Mouse (Mus musculus) midbrain, embryonic 12.5 days (tissue): Measurements from ENCODE around the gene Gm12216. TPM values are rescaled to one million over a fixed set of nuclear protein-coding genes. Genes with fewer than 3 reads are reported as not detected.

Experiments
- ATAC-seq: fragments of 200-750 bp; cut with Nextera tagmentation; 2 replicates; pipeline ENCODE4 v1.8.0; 2017; ENCODE audit warnings: low read depth, moderate TSS enrichment, moderate library complexity; ENCODE audit not compliant: low FRiP score
- H3K27ac ChIP-seq: fragments of 300-500 bp; sonication (generic); replicated peaks from 2 replicates; pipeline ENCODE4 v1.5.1; 2016; ENCODE audit warnings: mild to moderate bottlenecking
- H3K27me3 ChIP-seq: fragments of 300-500 bp; sonication (generic); 2 replicates; pipeline ENCODE4 v1.6.1; 2016; ENCODE audit warnings: mild to moderate bottlenecking
- H3K36me3 ChIP-seq: fragments of 300-500 bp; sonication (generic); 2 replicates; pipeline ENCODE4 v1.6.1; 2016
- H3K4me1 ChIP-seq: fragments of 300-500 bp; sonication (generic); 2 replicates; pipeline ENCODE4 v1.6.1; 2016
- H3K4me2 ChIP-seq: fragments of 300-500 bp; sonication (generic); replicated peaks from 2 replicates; pipeline ENCODE4 v1.6.1; 2016; ENCODE audit warnings: mild to moderate bottlenecking, moderate library complexity
- H3K4me3 ChIP-seq: fragments of 300-500 bp; sonication (generic); 2 replicates; pipeline ENCODE4 v1.5.1; 2016; ENCODE audit warnings: mild to moderate bottlenecking
- H3K9ac ChIP-seq: fragments of 300-500 bp; sonication (generic); replicated peaks from 2 replicates; pipeline ENCODE4 v1.6.1; 2016; ENCODE audit warnings: mild to moderate bottlenecking, moderate library complexity
- H3K9me3 ChIP-seq: fragments of 300-500 bp; sonication (generic); 2 replicates; pipeline ENCODE4 v1.6.1; 2016; ENCODE audit warnings: mild to moderate bottlenecking
- WGBS: fragments of 180-500 bp; shearing (Covaris S2); methylation state at CpG from one replicate; pipeline ENCODE4 v1.1.7; 2016; 5-methylcytosine and 5-hydroxymethylcytosine counted together
- polyA plus RNA-seq: library from polyadenylated mRNA; unstranded; fragments of >200 nt; fragmentation: Nextera tagmentation; extraction: Ambion mirVana; gene quantifications from 2 replicates; pipeline ENCODE4 v1.2.1, GENCODE M21; 2016

Gene Gm12216
- polyA plus RNA-seq, 1 experiment from 2014 or later, result 0.82 TPM

- 73% methylated on average over 3 of the region's 3 CpGs for WGBS
- ATAC-seq, result no peak
- Histone ChIP-seq H3K9me3 (no peaks in the 10 kb centered on the region), H3K27ac (no peak overlapping the region), H3K4me2 (no peak overlapping the region), H3K4me1 (no peaks in the 10 kb centered on the region), H3K27me3 (no peaks in the 10 kb centered on the region), H3K9ac (no peak overlapping the region), H3K4me3 (no peak overlapping the region), H3K36me3 (no peaks in the 10 kb centered on the region)
Observed at GRCm38 (mm10) chr11:53814810-53815209, 44.2 kb downstream of the Gm12216 start.

- Histone ChIP-seq H3K4me1 (no peaks in the 10 kb centered on the region), H3K9me3 (no peaks in the 10 kb centered on the region), H3K9ac (no peak overlapping the region), H3K4me3 (no peak overlapping the region), H3K4me2 (no peak overlapping the region), H3K36me3 (no peaks in the 10 kb centered on the region), H3K27me3 (no peaks in the 10 kb centered on the region), H3K27ac (no peak overlapping the region)
- ATAC-seq, result no peak
- 89% methylated on average over 16 of the region's 16 CpGs for WGBS
Observed at GRCm38 (mm10) chr11:53813001-53813868, 45.8 kb downstream of the Gm12216 start.

DNA sequence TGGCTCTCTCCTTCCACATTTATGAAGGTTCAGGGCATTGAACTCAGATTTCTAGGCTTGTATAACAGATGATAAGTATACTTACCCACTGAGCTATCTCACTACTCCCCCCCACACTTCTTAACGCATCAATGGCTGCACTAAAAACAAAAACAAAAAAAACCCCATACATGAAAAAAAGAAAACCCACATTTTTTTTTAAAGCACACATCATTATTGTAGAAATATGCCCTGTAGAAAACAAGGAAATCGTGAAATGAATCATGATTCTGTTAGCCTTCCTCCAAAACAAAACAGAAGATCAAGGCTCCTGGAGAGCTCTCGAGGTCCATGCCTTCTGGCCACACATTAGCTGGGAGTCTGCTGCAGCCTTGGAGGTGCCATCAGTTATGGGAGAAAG is 47.7 kb downstream of the Gm12216 start:
- H3K9me3 ChIP-seq, result no peaks in the 10 kb centered on the region
- H3K4me1 ChIP-seq, result no peaks in the 10 kb centered on the region
- H3K4me2 ChIP-seq, result no peak overlapping the region
- H3K4me3 ChIP-seq, result no peak overlapping the region
- 83% methylated on average over 3 of the region's 3 CpGs for WGBS
- H3K27me3 ChIP-seq, result no peaks in the 10 kb centered on the region
- no peak overlapping the region for H3K9ac ChIP-seq
- H3K36me3 ChIP-seq, result no peaks in the 10 kb centered on the region
- H3K27ac ChIP-seq, result no peak overlapping the region
- ATAC-seq, result no peak

- Histone ChIP-seq H3K36me3 (no peaks in the 10 kb centered on the region), H3K9ac (no peak overlapping the region), H3K9me3 (no peaks in the 10 kb centered on the region), H3K27me3 (no peaks in the 10 kb centered on the region), H3K4me1 (no peaks in the 10 kb centered on the region), H3K27ac (no peak overlapping the region), H3K4me2 (no peak overlapping the region), H3K4me3 (no peak overlapping the region)
- WGBS, result 74% methylated on average over 2 of the region's 2 CpGs
- no peak for ATAC-seq
Observed at GRCm38 (mm10) chr11:53810749-53811148, 48.3 kb downstream of the Gm12216 start.

DNA sequence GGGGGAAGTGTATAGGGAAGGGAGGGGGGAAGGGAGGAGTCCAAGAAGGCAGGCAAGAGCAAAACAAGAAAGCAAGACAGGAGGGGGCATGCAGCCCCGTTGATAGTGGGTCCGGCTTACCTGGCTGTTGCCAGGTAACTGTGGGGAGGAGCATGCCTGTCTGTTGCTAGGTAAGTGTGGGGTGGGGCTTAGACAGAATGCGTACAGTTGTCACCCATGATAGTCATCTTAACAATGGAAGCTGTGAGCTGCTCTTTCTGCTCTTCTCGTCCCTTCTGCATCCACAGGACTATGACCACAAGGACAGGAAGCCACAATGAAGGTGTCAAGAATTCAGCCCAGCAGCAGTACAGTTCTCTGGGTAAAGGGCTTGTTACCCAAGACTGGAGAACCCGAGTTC is 48.9 kb downstream of the Gm12216 start:
- 58% methylated on average over 5 of the region's 5 CpGs for WGBS
- H3K4me1 ChIP-seq, result no peaks in the 10 kb centered on the region
- no peaks in the 10 kb centered on the region for H3K36me3 ChIP-seq
- H3K27me3 ChIP-seq, result no peaks in the 10 kb centered on the region
- no peak overlapping the region for H3K9ac ChIP-seq
- no peak overlapping the region for H3K4me2 ChIP-seq
- no peak for ATAC-seq
- H3K27ac ChIP-seq, result no peak overlapping the region
- H3K4me3 ChIP-seq, result no peak overlapping the region
- no peaks in the 10 kb centered on the region for H3K9me3 ChIP-seq

DNA sequence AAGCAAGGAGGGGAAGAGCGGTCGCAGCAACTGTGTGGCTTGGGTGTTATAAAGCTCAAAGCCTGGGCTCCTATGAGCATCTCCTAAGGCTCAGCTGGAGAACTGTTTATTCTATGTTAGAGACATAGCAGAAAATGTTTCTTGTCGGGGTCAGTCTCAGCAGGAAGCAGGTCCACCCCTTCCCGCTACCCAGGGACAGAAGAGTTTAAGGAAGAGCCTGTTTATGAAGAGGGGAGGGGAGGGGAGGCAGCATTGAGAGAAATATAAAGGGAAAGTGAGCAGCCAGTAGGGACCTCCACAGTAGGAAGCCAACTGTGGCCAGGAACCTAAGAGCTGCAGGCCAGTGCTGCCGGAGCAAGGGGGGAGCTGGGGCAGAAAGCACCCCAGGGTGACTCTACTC is 49.7 kb downstream of the Gm12216 start:
- no peaks in the 10 kb centered on the region for H3K9me3 ChIP-seq
- no peak overlapping the region for H3K27ac ChIP-seq
- no peak overlapping the region for H3K4me3 ChIP-seq
- H3K9ac ChIP-seq, result no peak overlapping the region
- no peak for ATAC-seq
- no peaks in the 10 kb centered on the region for H3K36me3 ChIP-seq
- no peaks in the 10 kb centered on the region for H3K27me3 ChIP-seq
- H3K4me1 ChIP-seq, result no peaks in the 10 kb centered on the region
- H3K4me2 ChIP-seq, result no peak overlapping the region
- WGBS, result 54% methylated on average over 5 of the region's 5 CpGs

GRCm38 (mm10) chr11:53805786-53806185 is 53.3 kb downstream of the Gm12216 start:
- H3K9ac ChIP-seq, result no peak overlapping the region
- H3K36me3 ChIP-seq, result no peaks in the 10 kb centered on the region
- H3K9me3 ChIP-seq, result no peaks in the 10 kb centered on the region
- 86% methylated on average over 9 of the region's 9 CpGs for WGBS
- no peak overlapping the region for H3K27ac ChIP-seq
- H3K27me3 ChIP-seq, result no peaks in the 10 kb centered on the region
- H3K4me1 ChIP-seq, result no peaks in the 10 kb centered on the region
- ATAC-seq, result no peak
- H3K4me3 ChIP-seq, result no peak overlapping the region
- no peak overlapping the region for H3K4me2 ChIP-seq

GRCm38 (mm10) chr11:53804569-53805344 is 54.3 kb downstream of the Gm12216 start:
- Histone ChIP-seq H3K4me3 (no peak overlapping the region), H3K36me3 (no peaks in the 10 kb centered on the region), H3K4me1 (no peaks in the 10 kb centered on the region), H3K4me2 (no peak overlapping the region), H3K9me3 (no peaks in the 10 kb centered on the region), H3K27me3 (no peaks in the 10 kb centered on the region), H3K9ac (no peak overlapping the region), H3K27ac (no peak overlapping the region)
- ATAC-seq, result no peak
- WGBS, result 84% methylated on average over 14 of the region's 14 CpGs

DNA sequence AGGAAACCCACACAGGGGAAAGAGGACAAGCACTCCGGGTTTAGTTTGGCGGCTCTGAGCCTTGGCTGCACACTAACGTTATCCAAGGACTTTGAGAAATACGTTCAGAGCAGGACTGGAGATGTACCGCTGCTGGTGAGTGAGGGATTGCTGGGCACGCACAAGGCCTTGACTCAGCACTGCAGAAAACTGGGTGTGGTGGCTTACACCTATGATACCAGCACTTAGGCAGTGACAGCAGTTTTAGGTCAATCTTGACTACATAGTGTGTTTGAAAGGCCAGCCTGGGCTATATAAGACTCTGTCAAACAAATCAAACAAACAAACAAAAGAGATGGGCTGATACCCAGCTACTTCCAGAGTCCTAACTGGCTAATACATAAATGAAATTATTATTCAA is 55.6 kb downstream of the Gm12216 start:
- Histone ChIP-seq H3K4me1 (no peaks in the 10 kb centered on the region), H3K27ac (no peak overlapping the region), H3K4me3 (no peak overlapping the region), H3K4me2 (no peak overlapping the region), H3K36me3 (no peaks in the 10 kb centered on the region), H3K9me3 (no peaks in the 10 kb centered on the region), H3K27me3 (no peaks in the 10 kb centered on the region), H3K9ac (no peak overlapping the region)
- ATAC-seq, result no peak
- WGBS, result 88% methylated on average over 6 of the region's 6 CpGs

DNA sequence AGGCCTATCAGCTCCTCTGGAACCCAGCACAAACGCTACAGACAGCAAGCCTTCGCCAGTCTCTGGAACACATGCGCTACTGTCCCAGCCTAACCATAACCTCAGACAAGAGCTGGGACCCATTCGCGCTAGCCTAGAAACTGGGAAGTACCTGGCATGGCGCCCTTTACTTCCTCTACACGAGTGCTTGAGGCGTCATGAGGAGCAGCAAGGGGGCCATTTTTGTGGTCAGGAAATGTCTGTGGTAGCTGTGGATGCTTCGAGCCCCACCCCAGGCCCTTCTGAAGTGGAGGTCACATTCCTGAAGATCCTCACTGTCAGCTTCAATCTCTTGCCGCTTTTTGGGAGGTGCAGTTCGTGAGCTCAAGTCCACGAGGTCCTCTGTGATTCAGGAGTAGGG is 56.0 kb downstream of the Gm12216 start:
- no peak overlapping the region for H3K4me3 ChIP-seq
- H3K9me3 ChIP-seq, result no peaks in the 10 kb centered on the region
- no peaks in the 10 kb centered on the region for H3K27me3 ChIP-seq
- H3K36me3 ChIP-seq, result no peaks in the 10 kb centered on the region
- no peak overlapping the region for H3K4me2 ChIP-seq
- no peak overlapping the region for H3K9ac ChIP-seq
- H3K27ac ChIP-seq, result no peak overlapping the region
- ATAC-seq, result no peak
- no peaks in the 10 kb centered on the region for H3K4me1 ChIP-seq
- WGBS, result 80% methylated on average over 12 of the region's 12 CpGs

DNA sequence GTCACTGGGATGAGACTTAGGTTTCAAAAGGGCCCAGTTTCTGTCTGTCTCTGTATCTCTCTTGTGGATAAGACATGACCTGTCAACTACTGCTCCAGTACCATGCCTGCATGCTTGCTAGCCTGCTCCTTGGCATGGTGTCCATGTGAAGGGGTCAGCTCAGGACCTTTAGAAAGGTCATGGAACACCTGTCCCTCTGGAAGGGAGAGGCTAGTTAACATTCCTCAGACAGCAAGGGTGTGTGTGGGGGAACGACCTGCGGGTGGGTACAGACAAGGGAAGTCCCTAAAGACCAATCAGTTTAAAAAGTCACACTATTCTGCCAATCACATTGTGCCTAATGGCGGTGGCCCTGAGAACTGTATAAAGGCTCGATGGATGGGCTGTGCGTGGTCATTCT is 58.1 kb downstream of the Gm12216 start:
- WGBS, result 92% methylated on average over 5 of the region's 5 CpGs
- Histone ChIP-seq H3K4me2 (no peak overlapping the region), H3K36me3 (no peaks in the 10 kb centered on the region), H3K4me1 (no peaks in the 10 kb centered on the region), H3K9me3 (no peaks in the 10 kb centered on the region), H3K9ac (no peak overlapping the region), H3K4me3 (no peak overlapping the region), H3K27me3 (no peaks in the 10 kb centered on the region), H3K27ac (no peak overlapping the region)
- ATAC-seq, result no peak

DNA sequence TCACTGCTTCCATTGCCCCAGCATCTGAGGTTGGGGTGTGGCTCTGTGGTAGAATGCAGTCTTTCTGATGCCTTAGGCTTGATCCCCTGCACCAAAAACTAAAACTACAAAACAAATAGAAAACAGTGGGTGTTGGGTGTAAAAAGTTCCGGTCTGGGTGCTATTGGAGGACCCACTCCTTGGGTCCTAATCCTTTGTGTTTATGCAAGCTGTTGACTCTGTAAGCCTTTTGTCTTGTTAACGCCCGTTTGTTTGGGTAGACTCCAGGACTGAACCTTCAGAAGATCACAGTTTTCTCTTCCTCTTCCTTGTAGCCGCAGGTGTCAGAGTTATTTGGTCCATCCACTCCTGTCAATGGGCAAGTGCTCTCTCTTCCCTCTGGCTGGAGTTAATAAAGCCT is 59.0 kb downstream of the Gm12216 start:
- H3K9me3 ChIP-seq, result no peaks in the 10 kb centered on the region
- WGBS, result 58% methylated on average over 4 of the region's 4 CpGs
- ATAC-seq, result no peak

More for the DNA sequence above, 59.0 kb downstream of the Gm12216 start:
- Histone ChIP-seq H3K36me3 (no peaks in the 10 kb centered on the region), H3K4me3 (no peak overlapping the region), H3K27me3 (no peaks in the 10 kb centered on the region), H3K4me2 (no peak overlapping the region), H3K27ac (no peak overlapping the region), H3K4me1 (no peaks in the 10 kb centered on the region), H3K9ac (no peak overlapping the region)
